Comparison of ENCODE assay signal across 10 mouse cellular contexts in genomic region chr17:49615241-49615651, GRCm38 (mm10). TPM values are rescaled to one million over a fixed set of nuclear protein-coding genes. Genes with fewer than 3 reads are reported as not detected.
DNase-seq lines count a peak whose midpoint lies in the region; ATAC-seq and TF ChIP-seq lines count a peak whose summit lies in the region.
"Had no signal": no experiment of that assay in that cellular context is flagged by ENCODE, and none has a peak within 500 bp of the region (broad histone marks: within the 10 kb centered on the region; RNA-seq: fewer than 3 reads in every experiment).

No protein-coding gene starts in this region.

- no peaks in the 10 kb centered on the region for H3K9me3 ChIP-seq in liver, embryonic 14.5 days (ENCODE audit: control insufficient read depth, low read length)

- H3K27me3 ChIP-seq in liver, embryonic 14.5 days (ENCODE audit: control insufficient read depth, insufficient read depth, low read length): no peaks in the 10 kb centered on the region

- peak overlapping the region; percentile 12; the same call in 1 of the 2 replicates for H3K27ac ChIP-seq in gastrocnemius, adult 2 months
- H3K27ac ChIP-seq in liver, embryonic 14.5 days: no peak overlapping the region

- H3K4me3 ChIP-seq in gastrocnemius, adult 2 months: peak overlapping the region; percentile 67
- H3K4me3 ChIP-seq in liver, embryonic 14.5 days (ENCODE audit: insufficient read depth in 1 of 2, low read depth in 2 of 2, low read length in 2 of 2): peak overlapping the region; percentile 42 to 62

- H3K4me2 ChIP-seq in liver, embryonic 14.5 days (ENCODE audit: low read depth): peak overlapping the region; percentile 53

- WGBS in liver, embryonic 14.5 days (ENCODE audit: insufficient replicate concordance): under 1% methylated on average over 26 of the region's 26 CpGs

- no peak for DNase-seq in gastrocnemius, adult 2 months
- DNase-seq in gastrocnemius, postnatal 10 days: no peak
- DNase-seq in urinary bladder, adult 2 months (ENCODE audit: low spot score): peak; percentile 25
- DNase-seq in urinary bladder, postnatal 10 days (ENCODE audit: low spot score): no peak
- DNase-seq in liver, embryonic 14.5 days (ENCODE audit: low read depth in 3 of 3, low spot score in 3 of 3): no peak
- DNase-seq in adrenal gland, postnatal 10 days: no peak
- no peak for DNase-seq in spleen, postnatal 10 days (ENCODE audit: low spot score in 2 of 2)
- no peak for DNase-seq in Muller cell, postnatal 12 days (ENCODE audit: inconsistent ontology term)

- TF ChIP-seq EP300 in liver, embryonic 14.5 days (IDR thresholded peaks at IDR 0.05; ENCODE audit: low read depth): no peak

- intact Hi-C loops in gastrocnemius, adult 2 months (cut with DNase I): loop anchor here (10.0 kb wide), 1 partner anchor 150 kb away; no protein-coding TSS in a partner anchor

- 0 out of 4 replicates have a peak, but pooled peaks cover 0 to 3% of the 10 kb centered on the region in 2 experiments for H3K4me1 ChIP-seq in liver, embryonic 14.5 days (replicated peaks; ENCODE audit: control insufficient read depth in 2 of 2, insufficient read depth in 2 of 2, low read length in 1 of 2)

- no peak for TF ChIP-seq CTCF in gastrocnemius, adult 2 months (IDR thresholded peaks at IDR 0.05)
- TF ChIP-seq CTCF in liver, embryonic 14.5 days (IDR thresholded peaks at IDR 0.05; ENCODE audit: low read depth): no peak

- H3K36me3 ChIP-seq in liver, embryonic 14.5 days (replicated peaks; ENCODE audit: control insufficient read depth, insufficient read depth, low read depth): no peaks in the 10 kb centered on the region

- ATAC-seq in liver, embryonic 14.5 days (ENCODE audit: insufficient read depth): peak; percentile 31; the same call in 1 of the 2 replicates

- H3K9ac ChIP-seq in liver, embryonic 14.5 days (replicated peaks): no peak overlapping the region

RNA-seq across cellular contexts. Expression of gene Kif6, which starts 0.3 kb away (rescaled TPM):
- not detected for total RNA-seq in gastrocnemius, adult 2 months (2021)
- total RNA-seq in gastrocnemius, postnatal 10 days (2021): not detected
- polyA plus RNA-seq in urinary bladder, adult 2 months (2012; rRNA removed): 0.97 and 1.1 TPM in 2 replicates
- 0.06 and 0.11 TPM in 2 replicates for polyA plus RNA-seq in liver, embryonic 14.5 days (2012; rRNA removed)
- polyA plus RNA-seq in liver, embryonic 14.5 days (2014; fragmentation: Nextera tagmentation; extraction: Ambion mirVana): 0.09 TPM in 1 of 2 replicates, not detected in the other
- under 1 TPM; 0.18 to 0.48 TPM for total RNA-seq in adrenal gland, postnatal 10 days (2021)
- total RNA-seq: CH12.LX had no signal

RNA-seq across cellular contexts. Expression of gene Daam2, which starts 51.1 kb away (rescaled TPM):
- 1 to 10 TPM; 3.0 to 6.0 TPM for total RNA-seq in gastrocnemius, adult 2 months (2021)
- total RNA-seq in gastrocnemius, postnatal 10 days (2021): 10 to 100 TPM; 13.1 to 13.4 TPM
- 6.5 and 9.2 TPM in 2 replicates for polyA plus RNA-seq in urinary bladder, adult 2 months (2012; rRNA removed)
- 0.31 and 0.39 TPM in 2 replicates for polyA plus RNA-seq in liver, embryonic 14.5 days (2012; rRNA removed)
- polyA plus RNA-seq in liver, embryonic 14.5 days (2014; fragmentation: Nextera tagmentation; extraction: Ambion mirVana): 0.14 and 0.19 TPM in 2 replicates
- total RNA-seq in adrenal gland, postnatal 10 days (2021): 10 to 100 TPM; 23.1 to 24.5 TPM
- total RNA-seq: hematopoietic stem cell, adult 5-6 weeks had no signal
